Mouse (Mus musculus) urinary bladder, postnatal 10 days (tissue): ENCODE measurements around the gene Ankdd1a.

Source experiments
- DNase-seq: peaks from one replicate; pipeline ENCODE4 v3.0.0; 2022; ENCODE audit warnings: low spot score

Ankdd1a gene

GRCm38 (mm10) chr9:65542111-65542524, 22.1 kb upstream of the Ankdd1a start:
- no peak for DNase-seq

- no peak for DNase-seq
Measured at GRCm38 (mm10) chr9:65541126-65542068, 21.4 kb upstream of the Ankdd1a start.

GRCm38 (mm10) chr9:65539697-65540096, 19.7 kb upstream of the Ankdd1a start:
- no peak for DNase-seq

- DNase-seq: no peak
Measured at GRCm38 (mm10) chr9:65537901-65538630, 18.1 kb upstream of the Ankdd1a start.

GRCm38 (mm10) chr9:65536491-65536890, 16.5 kb upstream of the Ankdd1a start:
- DNase-seq: no peak

GRCm38 (mm10) chr9:65535789-65536469, 15.9 kb upstream of the Ankdd1a start:
- DNase-seq: no peak

GRCm38 (mm10) chr9:65535191-65535722, 15.3 kb upstream of the Ankdd1a start:
- DNase-seq: no peak

GRCm38 (mm10) chr9:65534111-65534510, 14.1 kb upstream of the Ankdd1a start:
- DNase-seq: no peak

- no peak for DNase-seq
Measured at GRCm38 (mm10) chr9:65532986-65533385, 13.0 kb upstream of the Ankdd1a start.

GRCm38 (mm10) chr9:65531283-65531682, 11.3 kb upstream of the Ankdd1a start:
- DNase-seq: no peak

GRCm38 (mm10) chr9:65529659-65530058, 9.7 kb upstream of the Ankdd1a start:
- DNase-seq: no peak

GRCm38 (mm10) chr9:65528417-65529038, 8.5 kb upstream of the Ankdd1a start:
- no peak for DNase-seq

- no peak for DNase-seq
Measured at GRCm38 (mm10) chr9:65525445-65526195, 5.6 kb upstream of the Ankdd1a start.

GRCm38 (mm10) chr9:65523611-65524364, 3.8 kb upstream of the Ankdd1a start:
- DNase-seq: no peak

GRCm38 (mm10) chr9:65520505-65520876, 498 bp upstream of the Ankdd1a start:
- no peak for DNase-seq

- no peak for DNase-seq
Measured at GRCm38 (mm10) chr9:65514851-65515261, 5.1 kb downstream of the Ankdd1a start.

GRCm38 (mm10) chr9:65514431-65514830, 5.6 kb downstream of the Ankdd1a start:
- no peak for DNase-seq

GRCm38 (mm10) chr9:65512520-65512919, 7.5 kb downstream of the Ankdd1a start:
- DNase-seq: no peak

- DNase-seq: no peak
Measured at GRCm38 (mm10) chr9:65508449-65508848, 11.5 kb downstream of the Ankdd1a start.
